Mouse (Mus musculus): ENCODE data around the gene Ecm1.

DNA sequence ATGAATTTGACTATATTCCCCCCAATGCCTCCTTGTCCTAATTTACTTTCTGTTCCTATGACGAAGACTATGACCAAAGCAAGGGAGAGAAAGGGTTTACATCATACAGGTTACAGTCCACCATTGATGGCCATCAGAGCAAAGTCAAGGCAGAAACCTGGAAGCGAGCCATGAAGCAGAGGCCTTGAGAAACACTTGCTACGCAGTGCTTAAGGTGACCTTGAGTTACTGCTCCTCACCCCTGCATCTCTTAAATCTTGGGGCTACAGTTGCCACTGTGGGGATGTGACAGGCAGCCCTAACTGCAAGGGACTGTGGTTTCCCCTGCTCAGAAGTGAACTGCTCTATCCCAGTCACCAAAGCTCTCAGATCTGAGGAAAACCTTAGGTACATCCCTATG lies 36.1 kb downstream of the Ecm1 start:
- TF ChIP-seq CTCF (IDR thresholded peaks at IDR 0.05; ENCODE audit: extremely low read depth, insufficient read depth, insufficient read length, insufficient replicate concordance) (no peak), POLR2A (IDR thresholded peaks at IDR 0.05; ENCODE audit: low read depth, low read length) (no peak)

All from spleen, adult 2 months (tissue).